Mouse (Mus musculus): ENCODE data around the gene Cd3e. TPM values are rescaled to one million over a fixed set of nuclear protein-coding genes. Genes with fewer than 3 reads are reported as not detected.
"Not testable (repeated sequence)": the region's sequence is repeated elsewhere in the genome, so short reads cannot be mapped to it uniquely, and the experiment has no call there.

The Cd3e gene
- polyA plus RNA-seq, 1 experiment from 2014 or later: not detected

- H3K27ac ChIP-seq: no peak overlapping the region
- ATAC-seq: no peak
- no peaks in the 10 kb centered on the region for H3K9me3 ChIP-seq (replicated peaks)
Measured at GRCm38 (mm10) chr9:44986976-44987375, 22.5 kb downstream of the Cd3e start.

GRCm38 (mm10) chr9:44986242-44986781, 23.1 kb downstream of the Cd3e start:
- Histone ChIP-seq H3K4me1 (no peaks in the 10 kb centered on the region), H3K4me3 (no peak overlapping the region), H3K9me3 (replicated peaks) (no peaks in the 10 kb centered on the region), H3K27me3 (no peaks in the 10 kb centered on the region), H3K36me3 (ENCODE audit: poor library complexity, severe bottlenecking) (no peaks in the 10 kb centered on the region), H3K9ac (no peak overlapping the region), H3K27ac (no peak overlapping the region), H3K4me2 (no peak overlapping the region)
- ATAC-seq: no peak
- 69% methylated on average over 14 of the region's 14 CpGs for WGBS

More at GRCm38 (mm10) chr9:44986976-44987375, 22.5 kb downstream of the Cd3e start:
- 77% methylated on average over 5 of the region's 5 CpGs for WGBS
- no peak overlapping the region for H3K4me2 ChIP-seq
- H3K27me3 ChIP-seq: no peaks in the 10 kb centered on the region
- H3K4me1 ChIP-seq: no peaks in the 10 kb centered on the region
- H3K36me3 ChIP-seq (ENCODE audit: poor library complexity, severe bottlenecking): no peaks in the 10 kb centered on the region
- no peak overlapping the region for H3K4me3 ChIP-seq
- no peak overlapping the region for H3K9ac ChIP-seq

- Histone ChIP-seq H3K9ac (no peak overlapping the region), H3K27ac (no peak overlapping the region), H3K9me3 (replicated peaks) (no peaks in the 10 kb centered on the region), H3K4me1 (no peaks in the 10 kb centered on the region), H3K36me3 (ENCODE audit: poor library complexity, severe bottlenecking) (no peaks in the 10 kb centered on the region), H3K4me3 (no peak overlapping the region), H3K4me2 (no peak overlapping the region), H3K27me3 (no peaks in the 10 kb centered on the region)
- WGBS: 91% methylated on average over 3 of the region's 3 CpGs
- ATAC-seq: no peak
Measured at GRCm38 (mm10) chr9:44985721-44986161, 23.7 kb downstream of the Cd3e start.

DNA sequence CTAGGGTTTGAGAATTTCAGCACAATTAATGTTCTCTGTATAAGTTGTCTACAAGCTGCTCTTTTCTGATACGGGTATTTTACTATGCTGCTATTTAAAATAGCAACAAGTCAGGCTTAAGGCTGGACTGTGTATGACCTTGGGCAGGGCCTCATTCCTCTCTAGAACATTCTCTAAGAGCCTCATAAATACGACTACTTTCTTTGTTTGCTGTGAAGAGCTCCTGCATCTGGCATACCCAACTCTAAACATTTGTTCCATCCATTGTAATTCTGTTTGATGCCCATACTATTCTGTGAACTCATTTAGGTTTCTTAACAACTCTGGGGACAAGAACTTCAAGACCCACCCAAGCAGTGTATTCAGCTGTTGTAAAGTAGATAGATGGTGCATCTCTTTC, 26.4 kb downstream of the Cd3e start:
- no peak overlapping the region for H3K4me2 ChIP-seq
- no peaks in the 10 kb centered on the region for H3K4me1 ChIP-seq
- ATAC-seq: no peak
- peaks cover 7% of the 10 kb centered on the region; the same call in 1 of the 2 replicates for H3K27me3 ChIP-seq
- no peak overlapping the region for H3K27ac ChIP-seq
- 73% methylated on average over 2 of the region's 2 CpGs for WGBS
- H3K9ac ChIP-seq: no peak overlapping the region
- no peak overlapping the region for H3K4me3 ChIP-seq
- no peaks in the 10 kb centered on the region for H3K36me3 ChIP-seq (ENCODE audit: poor library complexity, severe bottlenecking)
- H3K9me3 ChIP-seq (replicated peaks): no peaks in the 10 kb centered on the region

DNA sequence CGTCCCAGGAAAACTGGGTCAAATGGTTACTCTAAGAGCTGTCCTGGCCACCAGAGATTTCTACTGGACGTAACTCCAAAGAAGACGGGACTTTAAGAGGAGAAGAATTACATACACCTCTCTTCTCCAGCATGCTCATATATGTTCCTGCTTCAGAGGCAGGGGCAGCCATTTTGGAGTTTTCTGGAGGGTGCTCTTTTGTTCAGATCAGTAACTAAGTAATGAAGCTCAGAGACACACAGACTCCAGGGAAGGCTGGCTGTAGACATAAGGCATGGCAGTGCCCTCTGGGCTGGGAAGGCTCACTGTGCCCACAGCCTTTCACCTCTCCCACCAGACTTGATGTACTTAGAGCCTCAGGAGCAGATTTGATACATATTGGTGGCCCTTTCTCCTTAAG, 26.9 kb downstream of the Cd3e start:
- Histone ChIP-seq H3K4me3 (no peak overlapping the region), H3K4me1 (no peaks in the 10 kb centered on the region), H3K36me3 (ENCODE audit: poor library complexity, severe bottlenecking) (no peaks in the 10 kb centered on the region), H3K4me2 (no peak overlapping the region), H3K9me3 (replicated peaks) (no peaks in the 10 kb centered on the region), H3K27ac (no peak overlapping the region), H3K27me3 (peaks cover 8% of the 10 kb centered on the region; the same call in 1 of the 2 replicates), H3K9ac (no peak overlapping the region)
- no peak for ATAC-seq
- WGBS: 92% methylated on average over 3 of the region's 3 CpGs

DNA sequence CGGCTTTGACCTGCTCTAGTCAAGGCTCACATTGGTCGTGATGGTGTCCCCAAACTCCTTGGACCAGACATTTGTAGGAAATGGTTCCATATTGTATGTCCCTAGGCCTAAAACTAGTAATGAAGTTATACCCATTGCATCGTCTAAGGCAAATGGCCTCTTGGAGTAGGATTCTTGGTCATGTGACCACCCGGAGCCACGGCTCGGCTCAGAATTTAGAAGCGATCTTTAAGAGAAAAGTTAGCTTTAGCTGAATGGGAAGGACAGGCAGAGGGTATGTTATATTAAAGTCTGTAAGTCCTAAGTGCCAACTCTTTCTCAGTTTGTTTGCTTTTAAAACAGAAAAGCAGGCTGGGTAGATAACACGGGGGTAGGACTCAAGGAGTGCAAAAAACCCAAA, 27.3 kb downstream of the Cd3e start:
- no peak for ATAC-seq
- no peaks in the 10 kb centered on the region for H3K9me3 ChIP-seq (replicated peaks)
- no peak overlapping the region for H3K9ac ChIP-seq
- no peak overlapping the region for H3K4me3 ChIP-seq
- no peaks in the 10 kb centered on the region for H3K36me3 ChIP-seq (ENCODE audit: poor library complexity, severe bottlenecking)
- WGBS: 92% methylated on average over 8 of the region's 8 CpGs
- no peaks in the 10 kb centered on the region for H3K4me1 ChIP-seq
- no peak overlapping the region for H3K4me2 ChIP-seq
- no peak overlapping the region for H3K27ac ChIP-seq
- peaks cover 8% of the 10 kb centered on the region; the same call in 1 of the 2 replicates for H3K27me3 ChIP-seq

DNA sequence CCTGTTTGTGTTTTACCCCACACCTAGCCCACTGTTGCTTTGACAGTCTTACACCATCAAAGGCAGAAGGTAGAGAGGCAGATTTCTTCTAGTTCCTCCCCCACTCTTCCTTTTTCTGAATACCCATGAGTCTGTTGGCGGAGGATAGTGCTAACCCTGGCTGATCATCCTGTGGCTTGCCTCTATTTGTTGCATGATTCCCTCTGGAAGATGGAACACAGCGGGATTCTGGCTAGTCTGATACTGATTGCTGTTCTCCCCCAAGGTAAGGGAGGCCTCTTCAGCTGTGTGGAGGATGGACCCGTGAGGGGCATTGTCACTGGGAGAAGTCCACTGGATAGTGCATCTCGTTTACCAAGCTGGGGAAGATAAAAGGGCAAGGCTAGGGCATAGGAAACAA, 27.8 kb downstream of the Cd3e start, which contains the start of gene Cd3d:
Gene Cd3d (plus strand): TSS at position 111 of the 400 bp plus-strand sequence.
- H3K36me3 ChIP-seq (ENCODE audit: poor library complexity, severe bottlenecking): no peaks in the 10 kb centered on the region
- ATAC-seq: no peak
- WGBS: 75% methylated on average over 4 of the region's 4 CpGs

DNA sequence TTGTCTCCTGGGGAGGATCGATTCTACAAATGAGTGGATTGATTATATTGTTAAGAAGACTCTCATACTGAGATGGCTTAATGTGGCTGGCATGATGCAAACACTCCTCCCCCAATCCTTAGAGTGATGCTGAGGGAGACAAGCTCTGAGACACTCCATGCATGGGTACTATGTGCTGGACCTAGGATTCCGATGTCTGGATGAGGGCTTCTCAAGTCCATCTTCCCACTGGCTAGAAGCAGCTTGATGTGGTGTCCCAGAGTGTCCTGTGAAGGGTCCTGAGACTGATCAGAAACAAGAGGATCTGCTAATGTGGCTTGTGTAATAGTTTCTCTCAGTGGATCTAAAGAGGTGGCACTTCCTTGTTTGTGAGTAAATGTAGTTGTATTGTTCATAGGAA, 28.3 kb downstream of the Cd3e start:
- Histone ChIP-seq H3K9me3 (replicated peaks) (no peaks in the 10 kb centered on the region), H3K27ac (no peak overlapping the region), H3K36me3 (ENCODE audit: poor library complexity, severe bottlenecking) (no peaks in the 10 kb centered on the region), H3K4me3 (no peak overlapping the region), H3K9ac (no peak overlapping the region), H3K27me3 (peaks cover 8% of the 10 kb centered on the region; the same call in 1 of the 2 replicates), H3K4me1 (no peaks in the 10 kb centered on the region), H3K4me2 (no peak overlapping the region)
- ATAC-seq: no peak
- 91% methylated on average over 2 of the region's 2 CpGs for WGBS

More for the DNA sequence above, 27.8 kb downstream of the Cd3e start, which contains the start of gene Cd3d:
- H3K9ac ChIP-seq: no peak within 1 kb of the TSS
- H3K27me3 ChIP-seq: peaks cover 8% of the 10 kb centered on the region; the same call in 1 of the 2 replicates
- H3K4me3 ChIP-seq: no peak within 1 kb of the TSS
- no peak within 1 kb of the TSS for H3K4me2 ChIP-seq
- no peak within 1 kb of the TSS for H3K27ac ChIP-seq
- H3K9me3 ChIP-seq (replicated peaks): no peaks in the 10 kb centered on the region
- no peaks in the 10 kb centered on the region for H3K4me1 ChIP-seq

GRCm38 (mm10) chr9:44980242-44980641, 29.2 kb downstream of the Cd3e start, which contains the start of gene Cd3g:
TSS of gene Cd3g (minus strand) at chr9:44980431.
- no peak within 1 kb of the TSS for H3K4me2 ChIP-seq
- no peak within 1 kb of the TSS for H3K27ac ChIP-seq
- H3K4me3 ChIP-seq: no peak within 1 kb of the TSS
- no peaks in the 10 kb centered on the region for H3K9me3 ChIP-seq (replicated peaks)
- H3K9ac ChIP-seq: no peak within 1 kb of the TSS
- H3K4me1 ChIP-seq: no peaks in the 10 kb centered on the region
- no peaks in the 10 kb centered on the region for H3K36me3 ChIP-seq (ENCODE audit: poor library complexity, severe bottlenecking)
- peaks cover 11% of the 10 kb centered on the region; the same call in 1 of the 2 replicates for H3K27me3 ChIP-seq
- WGBS: 69% methylated on average over 3 of the region's 3 CpGs
- ATAC-seq: no peak

- ATAC-seq: no peak
- 76% methylated on average over 7 of the region's 7 CpGs for WGBS
- H3K9me3 ChIP-seq (replicated peaks): no peaks in the 10 kb centered on the region
- peaks cover 11% of the 10 kb centered on the region; the same call in 1 of the 2 replicates for H3K27me3 ChIP-seq
- H3K36me3 ChIP-seq (ENCODE audit: poor library complexity, severe bottlenecking): no peaks in the 10 kb centered on the region
- no peak overlapping the region for H3K4me2 ChIP-seq
- H3K9ac ChIP-seq: no peak overlapping the region
- no peak overlapping the region for H3K4me3 ChIP-seq
- H3K27ac ChIP-seq: no peak overlapping the region
- H3K4me1 ChIP-seq: no peaks in the 10 kb centered on the region
Measured at GRCm38 (mm10) chr9:44979806-44980205, 29.6 kb downstream of the Cd3e start.

DNA sequence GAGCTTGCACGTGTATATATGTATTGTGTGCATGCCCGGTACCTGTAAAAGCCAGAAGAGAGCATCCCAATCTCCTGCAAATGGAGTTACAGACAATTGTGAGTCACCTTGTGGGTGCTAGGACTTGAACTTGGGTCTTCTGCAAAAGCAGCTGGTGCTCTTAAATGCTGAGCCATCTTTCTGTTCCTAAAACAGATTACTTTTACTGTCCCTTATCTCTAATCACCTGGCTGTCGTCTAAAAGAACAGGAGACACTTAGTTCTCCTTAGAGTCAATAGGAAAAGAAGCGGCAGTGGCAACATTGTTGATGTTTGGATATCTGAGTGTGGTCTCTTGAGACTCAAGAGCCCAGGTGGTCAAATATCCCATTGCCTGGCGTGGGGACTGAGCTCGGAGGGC, 31.6 kb downstream of the Cd3e start:
- Histone ChIP-seq H3K4me1 (no peaks in the 10 kb centered on the region), H3K4me2 (no peak overlapping the region), H3K27ac (no peak overlapping the region), H3K27me3 (peaks cover 27% of the 10 kb centered on the region), H3K36me3 (ENCODE audit: poor library complexity, severe bottlenecking) (no peaks in the 10 kb centered on the region), H3K4me3 (no peak overlapping the region), H3K9me3 (replicated peaks) (no peaks in the 10 kb centered on the region), H3K9ac (no peak overlapping the region)
- WGBS: 74% methylated on average over 6 of the region's 6 CpGs
- no peak for ATAC-seq

DNA sequence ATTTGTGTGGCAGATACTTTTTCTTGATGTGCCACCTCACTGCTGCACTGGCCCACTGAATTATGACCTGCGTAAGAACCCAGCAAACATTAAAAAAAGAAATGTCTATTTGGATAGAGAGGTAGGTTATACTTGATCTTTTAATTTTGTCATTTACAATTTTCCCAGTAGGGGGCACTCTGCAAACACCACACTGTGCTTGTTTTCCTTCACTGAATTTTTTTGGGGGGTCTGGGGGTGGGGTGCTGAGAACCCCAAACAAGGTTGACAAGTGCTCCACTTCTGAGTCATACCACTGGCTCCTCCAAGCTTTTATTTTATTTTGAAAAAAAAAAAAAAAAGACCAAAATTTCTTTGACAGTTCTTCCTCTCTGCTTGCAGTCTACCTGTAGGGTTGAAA, 40.0 kb downstream of the Cd3e start:
- no peak overlapping the region for H3K4me3 ChIP-seq
- H3K9me3 ChIP-seq (replicated peaks): no peaks in the 10 kb centered on the region
- ATAC-seq: no peak
- H3K27ac ChIP-seq: no peak overlapping the region
- H3K4me2 ChIP-seq: no peak overlapping the region
- peaks cover 27% of the 10 kb centered on the region for H3K27me3 ChIP-seq
- H3K4me1 ChIP-seq: peaks cover 12% of the 10 kb centered on the region
- H3K9ac ChIP-seq: no peak overlapping the region
- H3K36me3 ChIP-seq (ENCODE audit: poor library complexity, severe bottlenecking): no peaks in the 10 kb centered on the region
- 67% methylated on average over 1 of the region's 1 CpGs for WGBS

DNA sequence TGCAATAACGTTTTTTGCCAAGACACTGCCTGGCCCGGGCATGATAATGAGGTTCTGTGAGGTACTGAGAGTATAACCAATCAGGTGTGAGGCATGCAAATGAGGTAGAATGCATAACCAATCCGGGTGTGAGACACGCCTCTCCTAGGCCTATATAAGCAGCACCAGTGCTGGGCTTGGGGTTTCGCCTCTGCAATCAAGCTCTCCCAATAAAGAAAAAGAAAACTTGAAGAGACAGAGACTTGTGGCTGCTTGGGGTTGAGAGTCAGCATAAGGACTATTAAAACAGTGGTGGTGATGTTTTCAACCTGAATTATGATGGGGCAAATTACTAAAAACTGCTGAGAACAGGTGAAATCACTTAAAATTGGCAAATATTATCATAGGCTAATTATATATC, 41.7 kb downstream of the Cd3e start:
- WGBS: 81% methylated on average over 5 of the region's 5 CpGs
- H3K9ac ChIP-seq; ATAC-seq; H3K36me3 ChIP-seq (ENCODE audit: poor library complexity, severe bottlenecking); H3K27ac ChIP-seq; H3K4me3 ChIP-seq; H3K4me2 ChIP-seq; H3K9me3 ChIP-seq (replicated peaks): not testable (repeated sequence)
- H3K4me1 ChIP-seq: peaks cover 16% of the 10 kb centered on the region
- H3K27me3 ChIP-seq: peaks cover 13% of the 10 kb centered on the region
